Mouse (Mus musculus): ENCODE measurements around the gene Nfkbib.

GRCm38 (mm10) chr7:28740949-28741348, 26.4 kb downstream of the Nfkbib start:
- TF ChIP-seq POLR2A (IDR thresholded peaks at IDR 0.05; ENCODE audit: borderline replicate concordance, insufficient read depth, low read length) (no peak), CTCF (IDR thresholded peaks at IDR 0.05; ENCODE audit: borderline replicate concordance, insufficient read depth, low read depth, low read length) (no peak)
